Mouse (Mus musculus) left cerebral cortex, adult 18-20 months (tissue): Measurements from ENCODE around the gene Crtac1. TPM values are rescaled to one million over a fixed set of nuclear protein-coding genes. Genes with fewer than 3 reads are reported as not detected.
A peak's percentile ranks its signal among the peaks of the same experiment; 100 is the strongest.

Experiments used
- DNase-seq, 2 experiments: peaks; one replicate each; pipeline ENCODE4 v3.0.0; 2021 to 2022; ENCODE audit warnings: low spot score in 2 of 2, mixed read lengths in 1 of 2
- total RNA-seq, 2 experiments: library from RNA; stranded (reverse); gene quantifications; 2 replicates each; pipeline ENCODE4 v1.2.3; 2021

The Crtac1 gene
- total RNA-seq, 2 experiments from 2014 or later = 61.1 to 68.7 TPM

DNA sequence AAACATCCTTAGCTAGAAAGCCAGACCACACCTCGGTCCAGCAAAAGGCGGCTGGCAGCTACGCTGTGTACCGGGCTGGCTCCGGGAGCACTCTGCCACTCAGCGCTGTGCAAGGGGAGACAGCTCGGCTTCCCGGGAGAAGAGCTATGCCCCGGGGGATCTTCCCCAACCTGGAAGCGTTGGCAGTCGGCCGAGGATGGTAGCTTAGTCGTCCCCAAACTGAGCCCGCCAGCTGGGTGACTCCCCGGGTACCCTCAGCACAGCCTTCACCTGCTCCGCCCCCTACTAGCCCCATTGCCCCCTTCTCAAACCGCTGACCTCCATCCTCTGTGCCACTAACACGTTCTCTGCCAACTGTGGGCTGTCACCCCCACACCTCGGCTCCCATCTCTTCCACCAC lies 602 bp downstream of the Crtac1 start:
- DNase-seq = peak; percentile 31 to 36

DNA sequence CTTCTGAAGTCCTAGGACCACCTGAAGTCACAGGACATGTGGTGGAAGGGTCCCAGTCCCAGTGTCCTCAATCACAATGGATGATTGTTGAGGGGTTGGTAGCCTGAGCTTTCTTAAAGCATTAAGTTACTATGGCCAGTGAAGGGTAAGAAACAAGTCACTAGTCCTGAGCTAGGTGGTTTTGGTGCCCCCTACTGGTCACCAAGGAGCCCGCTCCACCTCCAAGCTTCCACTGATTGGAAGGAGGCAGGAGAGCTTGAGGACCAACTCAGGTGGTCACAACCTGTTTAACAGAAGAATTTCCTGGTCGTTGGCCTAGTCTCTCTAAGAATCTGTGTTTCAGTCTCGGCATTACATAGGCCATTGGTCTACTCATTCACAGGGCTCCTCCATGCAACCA lies 2.2 kb downstream of the Crtac1 start:
- peak; percentile 55 to 77 for DNase-seq

DNA sequence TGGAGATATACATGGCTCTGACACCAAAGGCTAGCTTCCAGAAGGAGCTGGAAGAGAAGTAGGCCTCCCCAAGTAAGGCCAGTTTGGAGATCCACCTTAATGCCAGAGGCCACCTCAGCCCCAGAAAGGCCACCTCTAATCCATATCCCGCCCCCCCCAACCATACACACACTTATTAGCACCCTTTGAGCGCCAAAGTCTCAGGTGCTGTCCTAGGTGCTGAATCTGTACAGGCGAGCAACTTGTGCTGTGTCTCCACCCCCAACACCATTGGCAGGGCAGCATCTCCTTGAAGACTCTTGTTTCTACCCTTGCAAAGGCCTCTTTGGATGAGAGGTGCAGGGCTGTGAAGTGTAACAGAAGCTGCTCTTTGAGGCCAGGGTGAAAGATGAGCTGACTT lies 6.4 kb downstream of the Crtac1 start:
- no peak for DNase-seq

DNA sequence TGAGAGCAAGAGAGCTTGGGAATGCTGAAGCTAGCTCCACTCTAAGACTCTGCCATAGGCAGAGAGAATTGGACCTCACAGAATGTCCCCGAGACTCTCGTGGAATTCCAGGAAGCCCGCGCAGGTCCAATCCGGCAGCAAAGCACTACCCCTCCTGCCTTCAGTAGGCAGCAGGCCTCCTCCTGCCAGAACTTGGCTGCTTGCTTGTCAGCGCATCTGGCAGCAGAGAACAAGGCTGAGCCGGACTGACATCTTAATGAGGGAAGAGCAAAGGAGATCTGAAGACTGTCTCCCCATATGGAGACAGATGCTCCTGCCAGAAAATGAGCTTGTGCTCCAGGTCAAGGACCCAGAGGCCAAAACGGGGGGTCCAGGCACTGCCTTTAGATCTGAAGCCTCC lies 16.5 kb downstream of the Crtac1 start:
- peak; percentile 24 to 42 for DNase-seq

DNA sequence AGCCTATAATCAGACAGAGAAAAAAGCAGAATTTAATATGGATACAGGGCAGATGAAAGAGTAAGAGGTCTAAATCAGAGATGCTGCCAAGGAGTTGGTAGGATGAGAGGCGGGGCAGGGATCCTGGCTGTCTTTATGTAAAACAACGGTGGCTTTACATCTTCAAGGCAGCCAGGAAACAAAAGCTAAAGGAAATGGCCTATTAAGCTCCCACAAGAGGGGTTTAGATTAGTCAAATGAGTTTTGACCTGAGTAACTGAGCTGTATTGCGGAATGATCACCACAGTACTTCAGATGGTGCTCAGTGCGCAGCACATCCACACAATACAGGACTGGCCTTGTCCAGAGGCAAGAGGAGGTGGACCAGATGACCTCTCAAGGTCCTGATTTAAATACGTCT lies 21.7 kb downstream of the Crtac1 start:
- no peak for DNase-seq

DNA sequence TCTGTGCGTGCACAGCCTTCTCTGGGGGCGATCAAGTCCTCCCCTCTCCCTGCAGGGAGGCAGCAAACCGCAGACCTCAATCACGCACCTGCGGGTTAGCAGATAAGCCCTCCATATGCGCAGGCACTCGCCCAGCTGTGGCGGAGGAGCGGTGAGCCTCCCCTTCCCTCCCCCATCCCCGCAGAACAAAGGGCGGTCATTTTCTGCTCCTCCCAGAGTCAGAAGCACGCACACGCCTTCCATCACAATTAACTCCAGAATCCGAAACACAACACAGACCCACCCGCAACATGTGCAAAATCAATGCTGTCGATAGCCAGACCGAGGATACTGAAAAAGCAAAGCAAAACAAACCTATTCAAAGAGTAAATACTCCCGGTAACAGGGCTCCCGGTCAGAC lies 22.4 kb downstream of the Crtac1 start:
- no peak for DNase-seq

DNA sequence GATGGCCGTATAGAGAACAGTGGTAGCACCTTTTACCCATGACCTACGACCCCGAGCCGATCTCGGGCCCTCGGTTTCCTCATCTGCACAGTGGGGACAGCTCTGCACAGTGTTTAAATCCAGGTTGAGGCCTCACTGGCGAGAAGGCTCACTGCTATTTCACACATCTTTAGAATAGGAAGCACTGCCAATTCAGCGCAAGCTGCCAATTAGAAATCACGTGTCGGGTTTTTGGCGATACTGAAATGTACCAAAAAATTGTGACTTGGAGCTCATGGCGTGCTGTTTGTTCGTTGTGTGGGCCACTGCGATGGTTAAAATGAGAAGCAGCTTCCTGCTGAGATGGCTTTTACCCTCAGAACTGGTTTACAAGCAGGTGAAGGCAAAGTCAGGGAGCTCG lies 27.2 kb downstream of the Crtac1 start:
- peak in 1 of 2 experiments; percentile 32 for DNase-seq

DNA sequence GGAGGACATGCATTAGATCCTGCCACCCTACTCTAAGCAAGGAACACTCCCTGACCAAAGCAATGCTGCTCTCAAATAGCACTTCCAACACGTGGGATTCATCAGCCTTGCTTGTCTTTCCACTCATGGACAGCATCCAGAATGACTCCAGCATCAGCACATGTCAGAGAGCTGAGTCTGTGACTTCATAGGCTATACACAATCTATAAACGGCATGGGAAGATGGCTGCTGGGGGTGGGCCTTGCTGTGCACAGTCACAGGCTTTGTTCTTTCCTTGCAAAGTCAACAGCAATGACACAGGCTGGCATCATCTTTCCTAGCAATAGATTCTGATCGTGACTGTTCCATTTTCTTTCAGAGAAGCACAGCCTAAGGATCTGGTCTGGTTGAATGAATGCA lies 31.6 kb downstream of the Crtac1 start:
- DNase-seq = no peak

DNA sequence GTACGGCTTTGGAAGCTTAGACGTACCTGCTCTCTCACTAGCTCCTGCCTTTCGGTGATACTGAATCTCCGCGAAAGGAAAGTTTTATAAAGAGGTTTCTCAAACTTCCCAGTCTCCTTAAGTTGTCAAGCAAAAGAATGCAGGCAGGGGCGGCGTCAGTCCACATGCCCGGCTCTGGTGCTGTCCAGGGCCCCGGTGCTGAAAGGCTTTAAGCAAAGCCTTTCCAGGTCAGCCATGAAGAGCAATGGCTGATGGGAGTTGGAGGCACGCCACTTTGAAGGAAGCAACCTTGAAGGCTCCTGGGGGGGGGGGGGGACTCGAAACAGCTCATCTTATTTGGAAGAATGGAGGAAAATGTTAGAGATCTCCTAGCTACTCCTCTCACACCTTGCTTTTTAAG lies 34.3 kb downstream of the Crtac1 start:
- DNase-seq = no peak

DNA sequence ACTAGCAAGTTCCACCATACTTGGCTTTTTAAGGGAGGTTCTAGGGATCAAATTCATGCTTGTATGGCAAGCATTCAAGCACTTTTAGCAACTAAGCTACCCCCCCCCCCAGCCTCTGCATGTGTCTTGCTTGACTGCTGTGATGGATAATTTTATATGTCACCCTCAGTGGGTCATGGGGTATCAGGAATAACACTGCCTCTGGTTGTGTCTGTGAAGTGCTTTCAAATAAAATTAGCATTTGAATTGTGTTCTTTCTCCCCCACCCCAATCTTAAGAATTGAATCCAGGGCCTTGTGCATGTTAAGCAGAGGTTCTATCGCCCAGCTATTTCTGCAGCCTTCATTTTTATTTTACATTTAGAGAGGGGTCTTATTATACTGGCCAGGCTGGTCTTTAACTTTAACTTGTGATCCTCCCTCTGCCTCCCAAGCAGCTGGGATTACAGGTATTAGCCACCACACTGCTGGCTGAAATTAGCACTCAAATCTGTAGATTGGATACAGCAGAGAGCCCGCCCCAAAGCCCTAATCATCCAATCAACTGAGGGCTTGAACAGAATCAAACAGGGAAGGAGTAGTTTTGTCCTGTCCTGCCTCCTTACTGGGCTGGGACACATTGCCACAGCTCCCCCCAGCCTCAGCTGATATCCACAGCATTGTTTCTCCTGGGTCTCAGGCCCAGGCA lies 36.6 kb downstream of the Crtac1 start:
- no peak for DNase-seq

DNA sequence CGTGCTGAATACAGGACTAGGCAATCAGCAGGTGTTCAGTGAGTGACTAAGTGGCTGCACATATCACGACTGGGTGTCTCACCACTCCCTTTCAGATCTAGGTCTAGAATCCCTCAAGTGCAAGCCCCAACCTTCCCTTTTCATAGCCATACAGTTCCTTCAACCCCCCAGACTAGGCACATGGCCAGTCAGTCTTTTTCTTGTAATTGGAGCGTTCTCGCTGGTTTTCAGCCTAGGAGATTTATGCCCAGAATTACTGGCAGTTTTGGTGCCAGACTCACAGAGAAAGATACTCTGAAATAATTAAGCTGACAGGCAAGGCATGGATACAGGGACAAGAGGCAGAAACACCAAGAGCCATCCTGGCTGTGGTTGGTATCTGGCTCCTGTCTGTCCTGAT lies 37.7 kb downstream of the Crtac1 start:
- DNase-seq = peak in 1 of 2 experiments; percentile 34

DNA sequence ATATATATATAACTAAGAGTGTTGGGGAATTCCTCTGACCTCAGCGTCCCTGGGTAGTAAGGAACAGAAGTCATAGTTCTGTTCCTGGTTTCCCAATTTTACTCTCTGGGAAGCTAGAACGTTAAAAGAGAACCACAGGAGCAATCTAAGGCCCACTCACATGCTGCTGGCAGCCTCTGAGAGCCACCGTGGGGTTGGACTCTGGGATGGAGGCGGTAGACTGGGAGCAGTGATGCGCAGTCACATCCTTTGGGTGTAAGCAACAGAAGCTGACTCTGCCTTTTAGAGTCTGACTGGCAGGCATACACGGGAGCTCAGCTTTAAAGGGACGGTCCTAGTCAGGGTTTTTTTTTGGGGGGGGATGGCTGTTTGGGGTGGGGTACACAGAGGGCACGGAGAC lies 39.5 kb downstream of the Crtac1 start:
- DNase-seq = peak; percentile 42 to 74

DNA sequence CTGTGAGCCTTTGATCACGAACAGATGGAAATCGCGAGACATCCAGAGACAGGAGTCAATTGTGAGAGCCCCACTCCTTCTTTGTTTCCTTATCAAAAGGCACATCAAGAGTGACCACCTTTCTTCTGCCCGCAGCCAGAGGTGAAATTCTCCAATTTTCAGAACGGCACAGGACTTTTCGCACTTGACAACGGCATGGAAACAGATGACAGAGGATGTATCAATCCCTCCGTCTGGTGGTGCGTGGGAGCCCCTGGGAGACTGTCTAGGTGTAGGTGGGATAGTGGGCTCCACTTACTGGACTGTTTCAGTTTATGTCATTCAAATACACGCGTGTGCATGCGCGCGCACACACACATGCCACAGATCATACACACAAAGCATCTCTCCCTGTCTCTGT lies 42.0 kb downstream of the Crtac1 start:
- DNase-seq = peak in 1 of 2 experiments; percentile 41

DNA sequence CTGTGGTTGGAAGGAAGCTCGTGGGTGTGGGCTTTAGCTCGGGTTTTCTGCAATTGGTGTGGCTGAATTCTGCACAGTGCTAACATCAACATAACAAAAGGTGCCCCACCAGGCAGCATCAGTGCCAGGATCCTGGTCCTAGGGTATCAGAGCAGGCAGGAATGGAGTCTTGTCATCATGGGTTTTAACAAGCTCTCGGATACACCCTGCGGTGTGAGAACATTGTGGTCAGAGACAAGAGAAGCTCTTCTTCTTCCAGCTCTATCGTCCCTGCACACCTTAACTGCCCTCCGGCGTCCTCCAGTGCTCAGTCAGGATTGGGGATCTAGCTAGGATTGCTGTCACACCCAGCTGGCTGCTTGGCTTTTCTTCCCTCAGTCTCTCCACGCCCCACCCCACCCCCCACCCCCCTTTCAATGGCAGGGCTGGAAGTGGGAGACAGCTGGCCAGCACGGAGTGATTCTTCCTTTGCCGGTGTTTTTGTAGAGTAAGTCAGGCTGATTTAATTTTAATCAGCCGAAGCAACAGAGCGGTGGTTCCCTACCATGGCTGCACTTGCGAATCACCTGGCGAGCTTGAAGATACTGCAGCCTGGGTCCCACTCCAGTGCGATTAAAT lies 46.5 kb downstream of the Crtac1 start:
- DNase-seq = no peak

DNA sequence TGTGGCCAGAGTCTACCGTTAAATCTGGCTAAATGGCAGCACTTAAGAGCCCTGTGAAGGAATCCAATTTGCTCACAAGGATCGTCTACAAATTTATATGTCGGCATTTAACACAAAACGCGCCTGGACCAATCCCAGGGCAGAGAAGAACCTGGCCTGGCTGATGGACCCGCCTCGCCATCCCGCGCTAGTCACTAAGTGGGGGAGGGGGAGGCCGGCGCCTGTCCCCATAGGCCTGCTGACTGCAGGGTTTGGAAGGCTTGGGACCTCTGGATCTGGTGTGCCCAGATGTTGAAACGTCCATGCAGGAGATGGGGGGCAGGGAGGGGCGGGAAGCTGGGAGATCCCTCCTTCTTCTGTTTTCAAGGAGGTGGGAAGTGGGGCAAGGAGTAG lies 50.6 kb downstream of the Crtac1 start:
- DNase-seq = no peak

DNA sequence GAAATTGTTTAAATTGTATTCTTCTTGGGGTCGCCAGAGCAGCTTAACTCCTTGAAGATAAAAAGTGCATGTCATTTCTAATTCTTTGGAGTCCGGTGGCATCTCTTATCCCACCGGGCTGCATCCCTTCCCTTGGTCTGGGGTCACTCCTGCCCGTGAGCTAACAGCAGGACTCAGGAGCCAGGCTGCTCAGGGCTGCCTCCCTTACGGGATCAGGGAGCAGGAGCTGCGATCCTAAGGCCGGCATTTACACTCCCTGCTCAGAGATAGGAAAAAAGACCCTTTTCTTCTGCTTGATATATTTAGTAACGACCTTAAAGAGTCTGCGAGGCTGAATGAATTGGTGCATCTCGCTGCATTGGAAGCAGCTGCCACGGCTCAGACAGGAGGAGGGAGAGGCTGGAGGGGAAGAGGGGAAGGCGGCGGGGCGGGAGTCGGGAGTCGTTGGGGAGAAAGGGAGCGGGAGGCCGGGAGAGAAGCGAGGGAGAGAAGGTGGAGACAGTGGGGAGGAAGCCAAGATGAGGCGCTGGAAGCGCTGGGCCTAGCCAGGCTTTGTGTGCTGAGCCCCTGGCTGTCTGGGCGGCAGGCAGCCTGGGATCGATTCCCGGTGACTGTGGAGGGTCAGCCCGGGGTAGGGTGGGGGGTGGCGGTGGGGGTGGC lies 51.1 kb downstream of the Crtac1 start:
- peak; percentile 35 to 53 for DNase-seq

DNA sequence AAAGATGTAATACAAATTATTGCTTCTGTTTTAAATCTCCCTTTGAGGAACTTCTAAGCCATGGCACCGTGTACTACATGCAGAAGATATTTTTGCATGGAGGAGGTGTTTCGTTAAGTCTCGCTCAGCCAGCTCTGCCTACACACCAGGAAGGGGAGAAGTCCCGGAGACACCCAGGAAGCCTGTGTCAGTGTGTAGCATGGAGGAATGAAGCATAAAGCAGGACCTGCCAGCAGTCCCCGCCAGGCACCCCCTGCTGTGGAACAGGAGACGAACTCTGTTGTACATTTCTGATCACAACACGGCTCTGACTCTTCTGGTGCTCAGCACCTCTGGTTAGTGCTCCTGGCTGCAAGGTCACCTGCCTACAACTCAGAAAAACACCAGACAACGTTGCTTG lies 51.8 kb downstream of the Crtac1 start:
- peak; percentile 51 to 73 for DNase-seq

DNA sequence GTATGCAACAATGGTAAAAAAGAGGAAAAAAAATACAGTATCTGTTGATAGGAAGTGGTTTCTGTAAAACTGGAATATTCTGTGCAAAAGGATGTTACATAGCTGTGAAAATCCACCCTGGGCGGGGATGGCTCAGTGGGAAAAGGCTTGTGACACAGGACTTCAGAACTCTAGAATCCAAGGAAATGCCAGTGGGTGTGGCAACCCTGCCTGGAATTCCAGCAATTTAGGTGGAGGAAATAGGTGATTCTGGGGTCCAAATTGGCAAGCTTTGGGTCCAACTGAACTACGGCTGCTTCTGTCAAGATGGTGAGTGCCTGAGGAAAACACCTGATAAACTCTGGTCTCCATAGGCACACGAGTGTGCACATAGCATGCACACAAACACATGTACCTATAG lies 54.4 kb downstream of the Crtac1 start:
- no peak for DNase-seq

DNA sequence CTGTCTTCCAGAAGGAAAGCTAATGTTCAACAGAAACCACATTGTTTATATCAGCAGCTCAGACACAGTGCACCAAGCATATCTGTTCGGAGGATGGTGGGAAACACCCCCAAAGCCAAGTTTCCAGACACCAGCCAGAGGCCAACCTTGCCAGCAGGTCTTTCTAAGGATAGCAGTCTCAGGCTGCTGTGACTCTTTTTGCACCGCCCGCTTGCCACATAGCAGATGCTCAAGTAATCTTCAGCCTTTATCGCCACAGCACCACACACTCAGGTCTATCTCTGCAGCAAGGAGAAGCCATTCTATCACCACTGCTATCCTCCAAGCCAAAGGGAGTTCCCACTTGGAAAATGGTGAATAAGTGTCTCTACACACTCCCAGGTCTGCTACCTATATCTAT lies 68.0 kb downstream of the Crtac1 start:
- peak; percentile 27 to 36 for DNase-seq

DNA sequence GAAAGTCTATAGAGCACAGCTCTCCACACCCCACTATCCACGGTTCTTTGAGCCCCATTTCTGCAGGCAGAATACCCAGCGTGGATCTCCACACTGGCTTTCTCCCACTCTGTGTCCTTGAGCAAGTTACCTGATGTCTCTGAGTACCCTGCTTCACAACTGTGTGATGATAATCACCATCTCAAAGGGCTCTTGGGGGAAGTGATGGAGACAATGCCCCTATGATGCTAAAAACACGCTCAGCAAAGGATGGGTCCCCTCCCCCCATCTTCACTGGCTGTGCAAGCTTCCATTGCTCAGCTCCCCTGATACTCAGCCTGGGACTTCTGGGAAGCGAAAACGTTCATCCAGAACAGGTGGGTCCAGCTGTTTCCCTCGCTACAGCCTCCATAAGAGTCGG lies 73.2 kb downstream of the Crtac1 start:
- no peak for DNase-seq

DNA sequence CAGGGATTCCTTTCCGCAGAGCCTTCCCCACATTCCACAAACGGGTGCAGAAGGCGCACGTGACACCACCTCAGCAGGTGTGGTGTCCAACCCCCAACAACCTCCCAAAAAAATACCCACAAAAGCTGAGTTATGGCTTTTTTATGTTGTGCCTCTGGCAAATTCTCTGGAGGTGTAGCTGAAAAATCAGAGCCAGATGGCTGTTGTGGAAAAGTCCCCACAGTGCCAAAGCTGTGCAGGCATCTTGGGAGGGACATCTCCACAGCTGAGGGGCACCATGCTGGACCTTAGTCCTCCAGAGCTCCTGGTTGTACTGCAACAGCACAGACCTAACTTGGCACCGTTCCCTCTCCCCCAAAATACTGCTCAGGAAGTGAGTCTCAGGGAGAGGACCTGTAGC lies 74.7 kb downstream of the Crtac1 start:
- DNase-seq = peak in 1 of 2 experiments; percentile 39

DNA sequence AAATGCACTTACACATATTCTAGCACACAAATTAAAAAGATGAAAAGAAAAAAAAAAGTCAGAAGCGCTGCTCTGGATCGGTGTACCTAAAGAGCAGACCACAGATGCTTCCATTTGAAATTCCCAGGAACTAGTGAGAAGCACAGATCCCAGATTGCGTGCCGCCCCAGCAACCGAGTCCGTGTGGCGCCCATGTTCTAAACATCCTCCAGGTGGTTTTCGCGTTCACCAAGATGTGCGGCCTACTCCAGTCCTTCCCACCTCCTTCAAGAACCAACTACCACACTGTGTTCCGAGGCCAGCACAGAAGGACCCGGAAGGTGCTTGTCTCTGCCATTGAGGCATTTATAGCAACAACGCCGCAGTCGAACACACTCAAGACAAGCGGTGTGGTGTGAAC lies 76.1 kb downstream of the Crtac1 start:
- DNase-seq = no peak

DNA sequence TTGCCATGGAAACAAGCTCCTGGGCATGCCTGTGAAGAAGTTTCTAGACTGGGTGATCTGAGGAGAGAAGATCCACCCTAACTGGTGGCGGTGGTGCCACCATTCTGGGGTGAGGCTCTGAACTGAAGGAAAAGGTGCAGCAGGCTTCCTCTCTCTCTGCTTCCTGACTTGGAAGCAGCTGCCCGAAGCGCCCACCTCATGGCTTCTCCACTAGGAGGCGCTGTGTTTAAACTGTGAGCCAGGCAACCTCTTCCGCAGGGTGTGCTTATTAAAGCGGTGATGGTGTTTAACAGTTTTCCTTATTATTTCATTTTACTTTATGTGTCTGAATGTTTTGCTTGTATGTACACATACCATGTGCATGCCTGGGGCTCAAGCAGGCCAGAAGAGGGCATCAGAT lies 90.4 kb downstream of the Crtac1 start:
- DNase-seq = peak in 1 of 2 experiments; percentile 51
